Mouse (Mus musculus): ENCODE data around the gene Tesc.

DNA sequence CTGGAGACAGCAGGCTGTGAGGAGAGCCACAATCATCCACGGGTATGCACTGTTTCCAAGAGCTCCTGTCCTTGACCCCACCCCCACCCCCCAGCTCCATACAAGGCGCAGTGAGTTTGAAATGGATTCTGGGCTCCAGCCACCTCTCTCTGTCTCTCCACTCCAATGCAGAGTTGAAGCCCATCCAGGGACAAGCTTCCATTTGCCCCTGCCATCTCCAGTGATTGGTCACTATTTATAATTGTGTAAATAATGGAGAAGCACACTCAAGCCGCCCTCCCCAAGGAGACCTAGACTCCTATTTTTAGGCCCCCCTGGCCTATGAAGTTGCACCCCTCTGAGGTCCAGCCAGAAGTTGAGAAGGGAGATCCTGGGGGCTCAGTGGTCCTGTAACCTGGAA is 4.5 kb upstream of the Tesc start:
- TF ChIP-seq CTCF (IDR thresholded peaks at IDR 0.05; ENCODE audit: borderline replicate concordance, control insufficient read depth, extremely low read depth, insufficient read depth, low read length, poor library complexity), result no peak
- TF ChIP-seq POLR2A (IDR thresholded peaks at IDR 0.05; ENCODE audit: control insufficient read depth, extremely low read depth, insufficient read depth, low read length, poor library complexity), result no peak
